Mouse (Mus musculus): ENCODE measurements around the gene Foxj2. TPM values are rescaled to one million over a fixed set of nuclear protein-coding genes. Genes with fewer than 3 reads are reported as not detected.

Gene Foxj2
- total and polyA plus RNA-seq, 3 experiments: 1.9 to 5.4 (median 2.5) TPM

GRCm38 (mm10) chr6:122821822-122822221 is 2.1 kb downstream of the Foxj2 start:
- Histone ChIP-seq H3K9ac (ENCODE audit: insufficient read depth, low read depth) (peak overlapping the region; percentile 2; the same call in 1 of the 2 replicates), H3K27me3 (replicated peaks) (no peaks in the 10 kb centered on the region), H3K79me2 (replicated peaks; ENCODE audit: control insufficient read depth, extremely low read depth, insufficient read depth, poor library complexity, severe bottlenecking) (peaks cover 4% of the 10 kb centered on the region; the same call in 1 of the 2 replicates), H3K4me1 (ENCODE audit: control insufficient read depth in 1 of 2, insufficient read depth in 2 of 2) (peaks cover 28 to 68% of the 10 kb centered on the region in 2 experiments), H3K36me3 (replicated peaks in 1 of 2; ENCODE audit: control insufficient read depth in 1 of 2, insufficient read depth in 1 of 2, low read length in 1 of 2) (peaks cover 0 to 19% of the 10 kb centered on the region in 2 experiments), H3K4me2 (ENCODE audit: insufficient read depth, low read depth, poor library complexity, severe bottlenecking) (peak overlapping the region; percentile 72; the same call in 1 of the 2 replicates), H3K4me3 (replicated peaks in 1 of 3; ENCODE audit: low read depth in 2 of 3, low read length in 2 of 3, poor library complexity in 1 of 3) (peak overlapping the region in 2 of 3 experiments; percentile 91 to 95), H3K27ac (ENCODE audit: insufficient read depth, low read depth) (no peak overlapping the region), H3K9me3 (replicated peaks; ENCODE audit: low read length) (no peaks in the 10 kb centered on the region)
- dilution Hi-C loops (cut with MboI; ENCODE audit: extremely low pct_ligation_motif_present, extremely low pct_unique_long_range_greater_than_20kb, low sequenced_read_pairs) (no loop called here), in situ Hi-C loops (cut with MboI; ENCODE audit: low pct_ligation_motif_present, low pct_unique_long_range_greater_than_20kb, low sequenced_read_pairs) (no loop called here)
- TF ChIP-seq NRF1 (IDR thresholded peaks at IDR 0.05; ENCODE audit: low read depth, low read length) (no peak), ZKSCAN1 (IDR thresholded peaks at IDR 0.05; ENCODE audit: borderline replicate concordance, low read depth, low read length) (no peak), SIN3A (IDR thresholded peaks at IDR 0.05; ENCODE audit: low read length) (0 out of 2 replicates have a peak, but pooled peaks have one; percentile 43), CHD2 (IDR thresholded peaks at IDR 0.05; ENCODE audit: low read length) (peak; percentile 37; the same call in 1 of the 2 replicates), TBP (conservative IDR thresholded peaks at IDR 0.05; ENCODE audit: low read depth, low read length) (no peak), MAX (IDR thresholded peaks at IDR 0.05; ENCODE audit: low read length) (peak; percentile 59; the same call in 1 of the 2 replicates), MXI1 (IDR thresholded peaks at IDR 0.05; ENCODE audit: low read depth, low read length) (no peak; the same call in 1 of the 2 replicates), BHLHE40 (IDR thresholded peaks at IDR 0.05; ENCODE audit: low read depth, low read length) (peak; percentile 29; the same call in 1 of the 2 replicates), MEF2A (IDR thresholded peaks at IDR 0.05; ENCODE audit: borderline replicate concordance, low read depth, low read length) (0 out of 2 replicates have a peak, but pooled peaks have one; percentile 15), EP300 (IDR thresholded peaks at IDR 0.05; ENCODE audit: low read length) (peak; percentile 18; the same call in 1 of the 2 replicates), RAD21 (IDR thresholded peaks at IDR 0.05; ENCODE audit: low read depth, low read length) (no peak), MYC (IDR thresholded peaks at IDR 0.05; ENCODE audit: low read depth, low read length) (peak; percentile 61; the same call in 1 of the 2 replicates), ELF1 (IDR thresholded peaks at IDR 0.05; ENCODE audit: low read depth, low read length) (peak; percentile 59), TCF12 (IDR thresholded peaks at IDR 0.05; ENCODE audit: low read depth, low read length) (0 out of 2 replicates have a peak, but pooled peaks have one; percentile 34), POLR2AphosphoS2 (IDR thresholded peaks at IDR 0.05; ENCODE audit: low read depth, low read length) (no peak), MAFK (IDR thresholded peaks at IDR 0.05; ENCODE audit: insufficient replicate concordance, low read length) (no peak)
- DNase-seq (ENCODE audit: extremely low read depth): peak; percentile 37

GRCm38 (mm10) chr6:122824086-122824485 is 4.4 kb downstream of the Foxj2 start:
- dilution Hi-C loops (cut with MboI; ENCODE audit: extremely low pct_ligation_motif_present, extremely low pct_unique_long_range_greater_than_20kb, low sequenced_read_pairs) (no loop called here), in situ Hi-C loops (cut with MboI; ENCODE audit: low pct_ligation_motif_present, low pct_unique_long_range_greater_than_20kb, low sequenced_read_pairs) (no loop called here)
- no peak overlapping the region for H3K9ac ChIP-seq (ENCODE audit: insufficient read depth, low read depth)
- peaks cover 31 to 63% of the 10 kb centered on the region in 2 experiments for H3K4me1 ChIP-seq (ENCODE audit: control insufficient read depth in 1 of 2, insufficient read depth in 2 of 2)
- no peak overlapping the region for H3K27ac ChIP-seq (ENCODE audit: insufficient read depth, low read depth)
- H3K36me3 ChIP-seq (replicated peaks in 1 of 2; ENCODE audit: control insufficient read depth in 1 of 2, insufficient read depth in 1 of 2, low read length in 1 of 2): peaks cover 4 to 20% of the 10 kb centered on the region in 2 experiments
- no peak overlapping the region for H3K4me3 ChIP-seq (replicated peaks in 1 of 3; ENCODE audit: low read depth in 2 of 3, low read length in 2 of 3, poor library complexity in 1 of 3)
- no peaks in the 10 kb centered on the region for H3K9me3 ChIP-seq (replicated peaks; ENCODE audit: low read length)
- TF ChIP-seq MAX (IDR thresholded peaks at IDR 0.05; ENCODE audit: low read length) (no peak), USF1 (IDR thresholded peaks at IDR 0.05; ENCODE audit: low read depth, low read length) (no peak), MAZ (IDR thresholded peaks at IDR 0.05; ENCODE audit: low read depth, low read length) (no peak), MXI1 (IDR thresholded peaks at IDR 0.05; ENCODE audit: low read depth, low read length) (no peak), UBTF (IDR thresholded peaks at IDR 0.05; ENCODE audit: low read depth, low read length) (no peak), E2F4 (IDR thresholded peaks at IDR 0.05; ENCODE audit: insufficient replicate concordance, low read depth, low read length) (no peak), ZNF384 (IDR thresholded peaks at IDR 0.05; ENCODE audit: low read depth, low read length) (no peak), IRF4 (IDR thresholded peaks at IDR 0.05; ENCODE audit: low read depth, low read length) (no peak), JUND (conservative IDR thresholded peaks at IDR 0.05; ENCODE audit: low read depth, low read length) (no peak), RCOR1 (conservative IDR thresholded peaks at IDR 0.05; ENCODE audit: low read depth, low read length) (no peak), BHLHE40 (IDR thresholded peaks at IDR 0.05; ENCODE audit: low read depth, low read length) (no peak), TCF12 (IDR thresholded peaks at IDR 0.05; ENCODE audit: low read depth, low read length) (no peak), POLR2A (IDR thresholded peaks at IDR 0.05; ENCODE audit: low read depth, low read length) (no peak), KAT2A (IDR thresholded peaks at IDR 0.05; ENCODE audit: insufficient replicate concordance, low read length) (no peak), POLR2AphosphoS2 (IDR thresholded peaks at IDR 0.05; ENCODE audit: low read depth, low read length) (no peak), GABPA (IDR thresholded peaks at IDR 0.05; ENCODE audit: insufficient replicate concordance, low read depth, low read length) (no peak), EP300 (IDR thresholded peaks at IDR 0.05; ENCODE audit: low read length) (no peak), SIN3A (IDR thresholded peaks at IDR 0.05; ENCODE audit: low read length) (no peak), HCFC1 (IDR thresholded peaks at IDR 0.05; ENCODE audit: low read depth, low read length) (no peak)
- peaks cover 7% of the 10 kb centered on the region; the same call in 1 of the 2 replicates for H3K79me2 ChIP-seq (replicated peaks; ENCODE audit: control insufficient read depth, extremely low read depth, insufficient read depth, poor library complexity, severe bottlenecking)
- H3K4me2 ChIP-seq (ENCODE audit: insufficient read depth, low read depth, poor library complexity, severe bottlenecking): no peak overlapping the region
- no peak for DNase-seq (ENCODE audit: extremely low read depth)
- H3K27me3 ChIP-seq (replicated peaks): no peaks in the 10 kb centered on the region
